Mouse (Mus musculus) brain, embryonic 14.5 days (tissue): ENCODE results near the gene BC049715.

Source experiments
- CTCF ChIP-seq: fragments of 200-500 bp; IDR thresholded peaks from 2 replicates; pipeline ENCODE4 v1.5.1; 2012; ENCODE audit warnings: inconsistent platforms, mild to moderate bottlenecking, moderate library complexity, borderline replicate concordance; ENCODE audit not compliant: insufficient read depth, insufficient read length; ENCODE audit errors: extremely low read depth
- POLR2A ChIP-seq: fragments of 200-500 bp; IDR thresholded peaks from 2 replicates; pipeline ENCODE4 v1.6.1; 2012; ENCODE audit warnings: mild to moderate bottlenecking, inconsistent platforms, borderline replicate concordance; ENCODE audit not compliant: poor library complexity, insufficient read depth, insufficient read length, severe bottlenecking; ENCODE audit errors: extremely low read depth

DNA sequence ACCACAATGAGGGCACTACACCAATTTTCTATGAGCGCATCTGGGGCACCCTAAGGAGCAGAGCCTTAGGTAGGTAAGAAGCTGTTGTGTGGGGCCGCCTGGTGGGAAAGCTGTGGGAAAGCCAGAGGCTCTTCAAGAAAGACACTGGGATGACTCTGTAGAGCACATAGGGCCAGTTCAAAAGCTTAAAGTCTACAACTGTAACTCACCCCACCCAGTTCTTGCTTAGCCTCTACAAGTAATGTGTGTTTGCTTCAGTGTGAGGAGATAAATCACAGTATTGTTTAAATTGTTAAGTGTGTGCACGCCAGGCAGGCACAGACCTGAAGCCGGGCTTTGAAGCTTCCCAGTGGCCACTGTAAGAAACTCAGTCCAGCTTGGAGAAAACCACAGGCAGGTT lies 38.7 kb downstream of the BC049715 start:
- TF ChIP-seq POLR2A (no peak), CTCF (no peak)
